Mouse (Mus musculus) urinary bladder, postnatal 4 days (tissue): ENCODE data around the gene Lce3e.
A peak's percentile ranks its signal among the peaks of the same experiment; 100 is the strongest.

Experiments used
- DNase-seq, 2 experiments: peaks; one replicate each; pipeline ENCODE4 v3.0.0; 2021 to 2022; ENCODE audit warnings: low spot score in 2 of 2

The Lce3e gene

DNA sequence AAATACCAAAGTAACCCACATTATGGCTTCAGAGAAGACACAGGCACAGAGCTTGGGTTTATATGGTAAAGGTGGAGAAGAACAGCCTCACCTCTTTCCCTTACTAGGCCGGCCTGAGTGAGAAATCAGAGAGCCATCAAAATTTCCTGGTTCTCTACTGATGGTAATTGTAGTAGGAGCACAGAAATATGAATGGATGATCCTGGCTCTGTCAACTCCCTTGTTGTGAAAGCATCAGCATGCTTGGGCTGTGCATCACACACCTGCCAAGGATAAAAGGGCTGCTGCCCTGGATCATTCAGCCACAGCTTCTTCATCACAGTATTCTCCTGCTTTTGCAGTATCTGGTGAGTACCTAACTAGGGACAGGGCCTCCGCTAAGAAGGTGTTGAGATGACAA, at the start of gene Lce3e:
Gene Lce3e, plus strand, starts transcription at position 301 of the 400 bp plus-strand sequence.
- DNase-seq, result no peak

DNA sequence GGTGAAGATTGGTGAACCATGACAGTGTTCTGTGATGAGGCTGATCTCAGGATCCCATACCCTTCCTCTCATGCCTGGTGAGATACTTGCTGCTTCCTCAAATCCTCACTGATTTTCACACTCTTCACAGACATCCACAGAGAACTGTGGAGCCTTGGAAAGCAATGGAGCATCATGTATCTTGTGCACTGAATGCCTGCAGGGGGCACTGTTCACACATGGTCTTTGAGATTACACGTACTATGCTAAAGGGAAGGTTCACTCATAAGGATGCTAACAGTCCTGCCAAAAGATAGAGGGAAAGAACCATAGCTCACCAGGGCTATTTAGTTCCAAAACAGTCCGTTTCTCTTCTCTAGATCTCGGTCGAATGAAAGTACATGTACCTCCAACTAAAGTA, 46.5 kb upstream of the Lce3e start:
- DNase-seq, result no peak

DNA sequence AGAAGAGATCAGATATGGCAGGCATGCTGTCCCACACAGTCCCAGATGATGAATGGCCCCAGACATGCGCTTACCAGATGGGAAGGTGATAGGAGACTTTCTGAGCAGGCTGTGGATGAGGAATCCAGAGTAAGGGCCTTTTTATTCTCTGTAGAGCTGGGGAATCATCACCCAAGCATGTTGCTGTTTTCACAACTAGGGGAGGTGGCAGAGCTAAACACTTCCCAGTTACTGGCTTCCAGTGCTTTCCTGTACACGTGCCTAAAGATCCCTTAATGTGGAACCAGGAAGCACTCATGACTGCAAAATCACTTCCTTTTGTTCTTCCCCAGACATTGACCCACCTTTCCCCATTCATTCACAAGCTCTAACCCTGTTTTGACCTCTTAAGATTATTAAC, 40.7 kb upstream of the Lce3e start, which contains the start of gene Lce3a:
Gene Lce3a, minus strand, starts transcription at position 101 of the 400 bp plus-strand sequence.
- DNase-seq, result no peak

DNA sequence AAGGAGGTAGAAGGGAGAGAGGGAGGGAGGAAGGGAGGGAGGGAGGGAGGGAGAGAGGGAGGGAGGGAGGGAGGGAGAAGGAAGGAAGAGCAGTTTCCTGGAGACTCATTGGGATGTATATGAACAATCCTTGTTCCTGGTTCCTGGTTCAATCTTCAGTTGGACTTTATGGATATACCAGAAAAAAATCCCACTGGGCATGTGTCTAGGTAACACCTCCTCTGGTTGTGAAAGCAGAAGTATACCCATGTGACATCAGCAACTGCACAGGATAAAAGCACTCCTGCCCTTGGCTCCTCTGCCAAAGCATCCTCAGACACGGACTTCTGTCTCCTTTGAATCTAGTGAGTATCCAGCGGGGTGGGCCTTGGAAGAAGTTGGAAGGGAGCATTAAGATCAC, 34.2 kb upstream of the Lce3e start, which contains the start of gene Lce3b:
Gene Lce3b, plus strand, starts transcription at position 301 of the 400 bp plus-strand sequence.
- DNase-seq, result no peak

DNA sequence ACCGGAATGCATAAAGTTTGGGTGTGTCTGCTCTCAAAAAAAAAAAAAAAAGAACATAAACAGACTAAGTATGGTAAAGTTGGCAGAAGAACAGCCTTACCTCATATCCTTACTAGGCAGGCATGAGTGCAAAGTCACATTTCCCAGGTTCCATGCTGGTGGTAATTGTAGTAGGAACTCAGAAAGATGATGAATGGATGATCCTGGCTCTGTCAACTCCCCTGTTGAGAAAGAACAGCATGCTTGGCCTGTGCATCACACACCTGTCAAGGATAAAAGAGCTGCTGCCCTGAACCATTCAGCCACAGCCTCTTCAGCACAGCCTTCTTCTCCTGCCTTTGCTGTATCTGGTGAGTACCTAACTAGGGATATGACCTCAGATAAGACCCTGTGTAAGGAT, 22.7 kb upstream of the Lce3e start, which contains the start of gene Lce3c:
Gene Lce3c, plus strand, starts transcription at position 301 of the 400 bp plus-strand sequence.
- no peak for DNase-seq

DNA sequence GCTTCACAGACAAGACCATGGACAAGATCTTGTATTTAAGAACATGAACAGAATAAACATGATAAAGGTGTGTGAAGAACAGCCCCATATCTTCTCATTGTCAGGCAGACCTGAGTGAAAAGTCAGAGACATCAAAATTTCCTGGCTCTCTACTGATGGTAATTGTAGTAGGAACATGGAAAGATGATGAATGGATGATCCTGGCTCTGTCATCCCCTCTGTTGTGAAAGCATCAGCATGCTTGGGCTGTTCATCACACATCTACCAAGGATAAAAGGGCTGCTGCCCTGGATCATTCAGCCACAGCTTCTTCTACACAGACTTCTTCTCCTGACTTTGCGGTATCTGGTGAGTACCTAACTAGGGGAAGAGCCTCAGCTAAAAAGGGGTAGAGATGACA, 9.8 kb upstream of the Lce3e start, which contains the start of gene Lce3d:
Gene Lce3d, plus strand, starts transcription at position 301 of the 400 bp plus-strand sequence.
- no peak for DNase-seq

DNA sequence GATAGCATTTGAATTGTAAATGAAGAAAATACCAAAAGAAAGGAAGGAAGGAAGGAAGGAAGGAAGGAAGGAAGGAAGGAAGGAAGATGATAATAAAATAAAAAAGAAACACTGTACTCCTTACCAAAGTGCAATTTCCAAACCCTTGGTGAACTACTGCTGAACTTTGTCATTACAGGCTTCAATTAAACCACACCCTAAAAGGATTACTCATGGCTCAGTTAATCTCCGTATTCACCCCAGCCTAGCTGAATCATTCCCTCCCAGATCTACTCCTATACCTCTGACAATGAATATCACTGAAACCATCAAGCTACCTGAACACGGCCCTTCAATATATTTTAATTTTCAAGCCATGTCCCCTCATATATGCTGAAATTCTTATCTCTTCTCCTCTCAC, 11.6 kb downstream of the Lce3e start:
- no peak for DNase-seq

DNA sequence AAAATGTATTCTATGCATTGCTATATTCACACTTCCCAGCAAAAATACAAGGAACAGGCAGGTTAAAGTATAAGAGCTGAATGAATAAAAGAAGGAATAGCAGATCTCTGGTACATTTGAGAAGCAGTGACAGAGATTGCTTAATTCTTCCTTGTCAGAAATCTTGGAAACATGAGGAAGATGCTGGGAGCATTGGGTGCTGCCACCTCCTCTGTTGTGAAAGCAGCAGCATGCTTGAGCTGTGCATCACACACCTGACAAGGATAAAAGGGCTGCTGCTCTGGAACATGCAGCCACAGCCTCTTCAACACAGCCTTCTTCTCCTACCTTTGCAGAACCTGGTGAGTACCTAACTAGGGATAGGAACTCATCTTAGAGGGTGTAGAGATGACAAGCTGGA, 25.1 kb downstream of the Lce3e start, which contains the start of gene Lce3f:
Gene Lce3f, plus strand, starts transcription at position 301 of the 400 bp plus-strand sequence.
- DNase-seq, result no peak

DNA sequence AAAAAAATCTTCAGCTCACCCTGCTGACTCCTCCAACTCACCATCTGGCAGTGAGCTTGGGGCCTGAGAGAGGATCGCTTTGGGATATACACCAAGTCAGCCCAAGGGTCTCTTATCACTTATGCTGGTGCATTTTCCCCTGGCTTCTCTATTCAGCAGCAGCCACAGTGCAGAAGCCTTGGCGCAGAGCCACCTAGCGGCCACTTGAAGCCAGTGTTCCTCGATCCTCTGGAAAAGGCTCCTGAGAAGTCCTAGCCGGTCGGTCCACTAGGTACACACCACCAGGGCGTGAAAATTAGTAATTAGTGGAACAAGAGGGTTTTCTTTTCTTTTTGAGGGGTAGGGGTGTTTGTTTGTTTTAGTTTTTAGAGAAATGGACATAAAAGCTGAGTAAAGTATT, 31.8 kb downstream of the Lce3e start:
- DNase-seq, result peak; percentile 39 to 73

DNA sequence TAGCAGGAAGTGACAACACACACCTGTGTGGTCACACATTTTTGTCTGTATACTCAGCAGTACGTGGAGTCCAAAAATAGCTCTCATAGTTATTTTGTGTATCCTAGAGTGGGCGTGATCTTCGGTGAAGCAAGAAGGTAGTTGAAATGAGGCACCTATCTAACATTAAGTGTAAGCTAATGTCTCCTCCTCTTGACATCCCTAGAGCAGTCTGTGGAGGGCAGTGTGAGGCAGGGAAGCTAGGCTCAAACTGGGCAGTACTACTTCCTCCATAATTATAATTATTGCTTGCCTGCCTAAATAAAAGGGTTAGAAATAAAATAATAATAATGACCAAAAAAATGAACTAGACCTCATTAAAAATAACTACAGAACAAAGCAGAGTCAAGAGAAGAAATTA, 33.8 kb downstream of the Lce3e start:
- DNase-seq, result no peak

DNA sequence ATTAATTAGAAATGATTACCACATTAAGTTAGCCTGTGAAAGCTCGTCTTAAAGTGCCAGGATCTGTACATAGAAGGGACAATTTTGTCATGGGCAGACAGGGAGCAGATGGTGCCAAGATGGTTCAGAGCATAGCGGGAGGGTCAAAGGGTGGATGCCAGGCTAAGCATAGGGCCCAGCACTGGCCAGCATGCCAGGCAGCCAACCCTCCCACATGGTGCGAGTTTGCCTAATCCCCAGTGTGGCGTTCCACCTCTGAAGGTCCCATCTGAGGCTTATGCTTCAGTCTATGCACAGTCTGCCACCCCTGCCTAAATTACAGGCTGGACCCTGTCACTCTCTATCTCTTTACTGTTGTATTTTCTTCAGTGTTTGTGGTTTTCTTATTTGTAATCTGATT, 36.0 kb downstream of the Lce3e start:
- no peak for DNase-seq

DNA sequence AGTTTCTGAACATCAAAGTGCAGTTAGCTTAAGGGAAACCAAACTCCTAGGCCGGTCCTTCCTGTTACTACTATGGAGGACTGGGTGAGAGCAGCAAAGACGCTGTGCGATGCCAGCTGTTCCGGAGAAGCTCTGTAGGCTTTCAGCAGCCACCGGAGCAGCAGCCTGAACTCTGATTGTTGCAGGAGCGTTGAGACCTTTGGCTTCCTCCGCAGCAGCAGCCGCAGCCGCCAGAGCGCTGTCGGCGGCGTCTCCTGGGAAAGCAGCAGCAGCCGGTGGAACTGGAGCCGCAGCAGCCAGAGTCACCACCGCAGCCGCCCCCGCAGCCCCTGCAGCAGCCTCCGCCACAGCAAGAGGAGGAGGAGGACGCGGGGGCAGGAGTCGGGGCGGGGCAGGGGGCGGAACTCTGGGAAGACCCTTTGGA, 47.5 kb downstream of the Lce3e start:
- DNase-seq, result peak; percentile 24 to 59

DNA sequence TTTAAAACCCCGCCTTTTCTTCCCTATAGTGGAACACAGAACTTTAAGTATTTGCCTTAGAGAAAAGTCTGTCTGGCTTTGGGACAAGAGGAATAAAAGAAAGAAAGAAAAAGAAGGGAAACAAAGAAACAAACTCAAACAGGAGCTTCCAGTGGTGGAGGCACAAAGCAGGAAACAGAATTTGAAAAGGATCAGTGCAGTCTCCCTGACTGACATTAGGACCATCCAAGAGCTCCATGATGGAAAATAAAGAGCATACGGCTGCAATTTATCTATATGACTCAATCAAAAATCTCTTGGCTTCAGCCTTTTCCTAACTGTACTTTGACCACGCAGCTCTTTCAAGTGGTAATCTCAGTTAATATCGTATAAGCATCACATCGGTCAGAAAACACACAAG, 48.0 kb downstream of the Lce3e start:
- DNase-seq, result no peak

DNA sequence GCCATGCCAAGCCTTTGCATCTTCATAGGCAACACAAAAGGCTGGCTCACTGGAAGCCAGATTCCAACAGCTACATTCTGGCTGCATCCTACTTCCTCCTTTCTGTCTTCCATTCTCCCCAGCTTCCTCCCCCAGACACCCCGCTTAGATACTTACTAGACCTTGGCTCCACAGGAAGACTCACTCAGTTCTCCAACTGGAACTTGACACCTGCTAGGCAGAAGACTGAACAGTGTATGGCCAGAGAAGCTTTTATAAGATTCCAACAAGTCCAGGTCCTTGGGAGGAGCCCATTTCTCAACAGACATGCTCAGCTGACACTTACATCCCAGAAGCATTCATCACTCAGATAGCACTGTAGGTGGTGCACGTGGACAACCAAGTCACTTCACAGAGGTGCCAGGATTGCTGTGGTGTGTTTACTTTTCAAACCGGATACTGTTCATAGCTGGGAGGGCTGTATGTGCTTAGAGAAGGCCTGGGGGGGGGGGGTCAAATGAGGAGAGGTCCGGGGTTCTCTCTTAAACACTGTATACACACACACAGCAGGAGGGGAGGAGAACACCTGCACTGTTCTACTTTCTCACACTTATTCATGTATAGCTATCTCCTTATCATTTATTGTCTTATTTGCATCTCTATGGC, 48.7 kb downstream of the Lce3e start, which contains the start of gene Crct1:
Gene Crct1, minus strand, starts transcription at position 228 of the 645 bp plus-strand sequence.
- no peak for DNase-seq
